Mouse (Mus musculus): ENCODE measurements around the gene Ggact.

The Ggact gene

GRCm38 (mm10) chr14:122867531-122868285, 45.8 kb downstream of the Ggact start:
- DNase-seq (ENCODE audit: low spot score in 2 of 2): no peak

- no peak for DNase-seq (ENCODE audit: low spot score in 2 of 2)
Observed at GRCm38 (mm10) chr14:122865462-122866129, 48.0 kb downstream of the Ggact start.

GRCm38 (mm10) chr14:122862623-122863022, 50.9 kb downstream of the Ggact start:
- no peak for DNase-seq (ENCODE audit: low spot score in 2 of 2)

GRCm38 (mm10) chr14:122859792-122860191, 53.8 kb downstream of the Ggact start:
- no peak for DNase-seq (ENCODE audit: low spot score in 2 of 2)

- no peak for DNase-seq (ENCODE audit: low spot score in 2 of 2)
Observed at GRCm38 (mm10) chr14:122852506-122853057, 61.0 kb downstream of the Ggact start.

- no peak for DNase-seq (ENCODE audit: low spot score in 2 of 2)
Observed at GRCm38 (mm10) chr14:122837018-122837417, 76.5 kb downstream of the Ggact start.

GRCm38 (mm10) chr14:122836221-122836620, 77.3 kb downstream of the Ggact start:
- no peak for DNase-seq (ENCODE audit: low spot score in 2 of 2)

- no peak for DNase-seq (ENCODE audit: low spot score in 2 of 2)
Observed at GRCm38 (mm10) chr14:122835487-122836190, 77.9 kb downstream of the Ggact start.

GRCm38 (mm10) chr14:122834753-122835152, 78.8 kb downstream of the Ggact start:
- DNase-seq (ENCODE audit: low spot score in 2 of 2): no peak

- DNase-seq (ENCODE audit: low spot score in 2 of 2): no peak
Observed at GRCm38 (mm10) chr14:122833666-122834065, 79.9 kb downstream of the Ggact start.

- DNase-seq (ENCODE audit: low spot score in 2 of 2): no peak
Observed at GRCm38 (mm10) chr14:122830433-122830832, 83.1 kb downstream of the Ggact start.

- DNase-seq (ENCODE audit: low spot score in 2 of 2): no peak
Observed at GRCm38 (mm10) chr14:122825464-122825863, 88.1 kb downstream of the Ggact start.

- no peak for DNase-seq (ENCODE audit: low spot score in 2 of 2)
Observed at GRCm38 (mm10) chr14:122823791-122824190, 89.8 kb downstream of the Ggact start.

- DNase-seq (ENCODE audit: low spot score in 2 of 2): no peak
Observed at GRCm38 (mm10) chr14:122821002-122821401, 92.6 kb downstream of the Ggact start.

- DNase-seq (ENCODE audit: low spot score in 2 of 2): no peak
Observed at GRCm38 (mm10) chr14:122800296-122800695, 113.3 kb downstream of the Ggact start.

- DNase-seq (ENCODE audit: low spot score in 2 of 2): no peak
Observed at GRCm38 (mm10) chr14:122793368-122793767, 120.2 kb downstream of the Ggact start.

- DNase-seq (ENCODE audit: low spot score in 2 of 2): no peak
Observed at GRCm38 (mm10) chr14:122790111-122790510, 123.4 kb downstream of the Ggact start.

GRCm38 (mm10) chr14:122788199-122788598, 125.4 kb downstream of the Ggact start:
- no peak for DNase-seq (ENCODE audit: low spot score in 2 of 2)

- DNase-seq (ENCODE audit: low spot score in 2 of 2): no peak
Observed at GRCm38 (mm10) chr14:122784701-122785100, 128.9 kb downstream of the Ggact start.

GRCm38 (mm10) chr14:122766448-122766847, 147.1 kb downstream of the Ggact start:
- DNase-seq (ENCODE audit: low spot score in 2 of 2): no peak
